Mouse (Mus musculus): ENCODE data around the gene Itsn1. TPM values are rescaled to one million over a fixed set of nuclear protein-coding genes. Genes with fewer than 3 reads are reported as not detected.

Gene Itsn1
- total RNA-seq, 2 experiments from 2014 or later: 413 to 1,329 TPM

GRCm38 (mm10) chr16:91964308-91965178, 235.5 kb downstream of the Itsn1 start:
- no peak for ATAC-seq (replicated peaks; ENCODE audit: low FRiP score, poor library complexity, severe bottlenecking)

GRCm38 (mm10) chr16:91968725-91969124, 239.6 kb downstream of the Itsn1 start:
- ATAC-seq (replicated peaks; ENCODE audit: low FRiP score, poor library complexity, severe bottlenecking): no peak

GRCm38 (mm10) chr16:91969516-91970031, 240.5 kb downstream of the Itsn1 start:
- ATAC-seq (replicated peaks; ENCODE audit: low FRiP score, poor library complexity, severe bottlenecking): no peak

Other genes with a start within 250 kb of the Itsn1 start
- 81.7 and 93.6 TPM in 2 replicates for gene Ifnar1, start 244.0 kb upstream of the Itsn1 start, total RNA-seq (2015; ENCODE audit: low replicate concordance)
- 133 and 147 TPM in 2 replicates for gene Ifnar1, start 244.0 kb upstream of the Itsn1 start, total RNA-seq (2017; ENCODE audit: low replicate concordance)
- gene Ifngr2, start 182.2 kb upstream of the Itsn1 start, total RNA-seq (2015; ENCODE audit: low replicate concordance): 6.7 and 13.3 TPM in 2 replicates
- 3.9 and 6.4 TPM in 2 replicates for gene Ifngr2, start 182.2 kb upstream of the Itsn1 start, total RNA-seq (2017; ENCODE audit: low replicate concordance)
- 20.8 and 23.6 TPM in 2 replicates for gene Tmem50b, start 131.5 kb upstream of the Itsn1 start, total RNA-seq (2015; ENCODE audit: low replicate concordance)
- gene Tmem50b, start 131.5 kb upstream of the Itsn1 start, total RNA-seq (2017; ENCODE audit: low replicate concordance): 11.2 and 12.0 TPM in 2 replicates
- gene Dnajc28, start 110.3 kb upstream of the Itsn1 start, total RNA-seq (2015; ENCODE audit: low replicate concordance): 4.2 TPM in 2 replicates
- gene Dnajc28, start 110.3 kb upstream of the Itsn1 start, total RNA-seq (2017; ENCODE audit: low replicate concordance): 9.5 and 12.0 TPM in 2 replicates
- 30.5 and 37.1 TPM in 2 replicates for gene Gart, start 82.3 kb upstream of the Itsn1 start, total RNA-seq (2015; ENCODE audit: low replicate concordance)
- 30.8 and 49.3 TPM in 2 replicates for gene Gart, start 82.3 kb upstream of the Itsn1 start, total RNA-seq (2017; ENCODE audit: low replicate concordance)
- 240 and 267 TPM in 2 replicates for gene Son, start 81.8 kb upstream of the Itsn1 start, total RNA-seq (2015; ENCODE audit: low replicate concordance)
- 214 and 284 TPM in 2 replicates for gene Son, start 81.8 kb upstream of the Itsn1 start, total RNA-seq (2017; ENCODE audit: low replicate concordance)
- 17.3 and 43.0 TPM in 2 replicates for gene Donson, start 40.5 kb upstream of the Itsn1 start, total RNA-seq (2015; ENCODE audit: low replicate concordance)
- 44.7 and 97.2 TPM in 2 replicates for gene Donson, start 40.5 kb upstream of the Itsn1 start, total RNA-seq (2017; ENCODE audit: low replicate concordance)
- gene Cryzl1, start 306 bp upstream of the Itsn1 start, total RNA-seq (2015; ENCODE audit: low replicate concordance): 21.5 and 55.1 TPM in 2 replicates
- 17.7 and 40.7 TPM in 2 replicates for gene Cryzl1, start 306 bp upstream of the Itsn1 start, total RNA-seq (2017; ENCODE audit: low replicate concordance)

Data from erythroblast, adult 5-6 weeks (primary cell).